Comparison of ENCODE assay signal across 10 mouse cellular contexts in the genomic region with DNA sequence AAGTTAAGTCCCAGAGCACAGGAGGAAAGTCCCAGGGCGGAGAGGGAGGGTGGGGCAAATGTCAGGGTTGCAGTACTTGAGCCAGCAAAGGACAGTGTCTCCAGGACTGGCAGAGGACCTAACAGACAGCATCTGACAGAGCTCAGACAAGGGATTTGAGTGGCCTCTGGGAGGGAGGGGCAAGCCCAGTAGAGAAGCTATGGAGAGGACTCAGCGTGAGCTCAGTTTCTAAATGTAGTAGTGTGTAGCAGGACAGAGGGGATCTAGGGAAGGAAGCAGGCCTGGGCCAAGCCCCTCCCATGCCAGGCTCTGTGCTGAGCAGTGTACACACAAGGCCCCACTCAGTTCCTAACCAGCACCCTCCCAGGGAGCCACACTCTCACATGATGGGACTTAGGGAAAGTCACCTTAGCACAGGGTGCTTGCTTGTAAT.
DNase-seq lines count a peak whose midpoint lies in the region; ATAC-seq and TF ChIP-seq lines count a peak whose summit lies in the region.
"Had no signal": no experiment of that assay in that cellular context is flagged by ENCODE, and none has a peak within 500 bp of the region (broad histone marks: within the 10 kb centered on the region; RNA-seq: fewer than 3 reads in every experiment).

No protein-coding gene starts in this region.

- H3K4me3 ChIP-seq in midbrain, embryonic 16.5 days (ENCODE audit: low read depth, low read length) = no peak overlapping the region
- no peak overlapping the region for H3K4me3 ChIP-seq in midbrain, postnatal 0 days (ENCODE audit: low read depth, low read length)
- H3K4me3 ChIP-seq in heart, adult 2 months = no peak overlapping the region
- no peak overlapping the region for H3K4me3 ChIP-seq in stomach, embryonic 15.5 days (replicated peaks)
- H3K4me3 ChIP-seq: midbrain, embryonic 12.5 days had no signal

- H3K9ac ChIP-seq in midbrain, embryonic 16.5 days (ENCODE audit: low read depth, low read length) = no peak overlapping the region
- no peak overlapping the region for H3K9ac ChIP-seq in midbrain, postnatal 0 days (replicated peaks; ENCODE audit: low read length, poor library complexity, severe bottlenecking)
- no peak overlapping the region for H3K9ac ChIP-seq in heart, adult 2 months (ENCODE audit: low read depth, low read length)
- H3K9ac ChIP-seq in stomach, embryonic 15.5 days = no peak overlapping the region
- H3K9ac ChIP-seq: midbrain, embryonic 12.5 days had no signal

- no peaks in the 10 kb centered on the region for H3K27me3 ChIP-seq in midbrain, embryonic 16.5 days (ENCODE audit: control insufficient read depth, insufficient read depth, low read depth, low read length)
- H3K27me3 ChIP-seq in midbrain, postnatal 0 days (ENCODE audit: insufficient read depth, low read length) = no peaks in the 10 kb centered on the region
- H3K27me3 ChIP-seq in heart, adult 2 months (ENCODE audit: control insufficient read depth, insufficient read depth, low read length) = no peaks in the 10 kb centered on the region
- no peaks in the 10 kb centered on the region for H3K27me3 ChIP-seq in stomach, embryonic 15.5 days (replicated peaks)
- H3K27me3 ChIP-seq: midbrain, embryonic 12.5 days had no signal

- DNase-seq in midbrain, postnatal 0 days (ENCODE audit: low spot score) = no peak
- DNase-seq in heart, adult 2 months = peak; percentile 43 to 77
- DNase-seq in kidney, postnatal 14 days = peak; percentile 12
- DNase-seq in layer of hippocampus, adult 9-10 months (ENCODE audit: low spot score) = no peak

- 78% methylated on average over 2 of the region's 2 CpGs for WGBS in midbrain, embryonic 16.5 days
- 63% methylated on average over 2 of the region's 2 CpGs for WGBS in midbrain, postnatal 0 days
- WGBS in heart, adult 2 months = 21% methylated on average over 2 of the region's 2 CpGs
- WGBS in stomach, embryonic 15.5 days = 53% methylated on average over 2 of the region's 2 CpGs

- no peaks in the 10 kb centered on the region for H3K79me2 ChIP-seq in heart, adult 2 months (replicated peaks; ENCODE audit: control insufficient read depth, insufficient read depth, low read length)

- H3K27ac ChIP-seq in midbrain, embryonic 16.5 days (ENCODE audit: low read length) = no peak overlapping the region
- no peak overlapping the region for H3K27ac ChIP-seq in midbrain, postnatal 0 days (ENCODE audit: low read depth, low read length)
- peak overlapping the region; percentile 57 for H3K27ac ChIP-seq in heart, adult 2 months
- H3K27ac ChIP-seq in stomach, embryonic 15.5 days = no peak overlapping the region
- H3K27ac ChIP-seq: midbrain, embryonic 12.5 days had no signal

- no peak overlapping the region for H3K4me2 ChIP-seq in midbrain, embryonic 16.5 days (ENCODE audit: low read length)
- H3K4me2 ChIP-seq in midbrain, postnatal 0 days (ENCODE audit: low read depth, low read length, poor library complexity, severe bottlenecking) = no peak overlapping the region
- no peak overlapping the region for H3K4me2 ChIP-seq in stomach, embryonic 15.5 days
- H3K4me2 ChIP-seq: midbrain, embryonic 12.5 days had no signal

- ATAC-seq in midbrain, embryonic 16.5 days = 0 out of 2 replicates have a peak, but pooled peaks have one; percentile 51
- ATAC-seq in midbrain, postnatal 0 days (ENCODE audit: low FRiP score) = no peak
- peak; percentile 56; the same call in 1 of the 2 replicates for ATAC-seq in stomach, embryonic 15.5 days (ENCODE audit: insufficient read depth, low FRiP score, low read depth)
- no peak for ATAC-seq in activated CD4-positive, CD25-positive, alpha-beta regulatory T cell, adult 4 months
- no peak for ATAC-seq in megakaryocyte, adult 5-6 weeks (ENCODE audit: poor library complexity, severe bottlenecking)
- ATAC-seq: forebrain, embryonic 16.5 days had no signal

- no peaks in the 10 kb centered on the region for H3K9me3 ChIP-seq in midbrain, embryonic 16.5 days (replicated peaks; ENCODE audit: control insufficient read depth, low read length, poor library complexity, severe bottlenecking)
- H3K9me3 ChIP-seq in midbrain, postnatal 0 days (ENCODE audit: low read length) = no peaks in the 10 kb centered on the region
- no peaks in the 10 kb centered on the region for H3K9me3 ChIP-seq in stomach, embryonic 15.5 days
- H3K9me3 ChIP-seq: midbrain, embryonic 12.5 days had no signal

- H3K4me1 ChIP-seq in midbrain, embryonic 16.5 days (ENCODE audit: control insufficient read depth, insufficient read depth, low read length) = 0 out of 2 replicates have a peak, but pooled peaks cover 6% of the 10 kb centered on the region
- H3K4me1 ChIP-seq in midbrain, postnatal 0 days (ENCODE audit: insufficient read depth, low read length) = no peaks in the 10 kb centered on the region
- H3K4me1 ChIP-seq in heart, adult 2 months (ENCODE audit: control insufficient read depth, insufficient read depth, low read length) = peaks cover 11% of the 10 kb centered on the region
- 0 out of 2 replicates have a peak, but pooled peaks cover 8% of the 10 kb centered on the region for H3K4me1 ChIP-seq in stomach, embryonic 15.5 days
- H3K4me1 ChIP-seq: midbrain, embryonic 12.5 days had no signal

- TF ChIP-seq EP300 in heart, adult 2 months (IDR thresholded peaks at IDR 0.05; ENCODE audit: insufficient read depth, low read depth, low read length) = 0 out of 2 replicates have a peak, but pooled peaks have one; percentile 14

- no peak for TF ChIP-seq POLR2A in heart, adult 2 months (IDR thresholded peaks at IDR 0.05; ENCODE audit: insufficient read depth, low read depth, low read length)

- TF ChIP-seq CTCF in midbrain, postnatal 0 days (IDR thresholded peaks at IDR 0.05) = no peak
- TF ChIP-seq CTCF in heart, adult 2 months (IDR thresholded peaks at IDR 0.05) = no peak

- no peaks in the 10 kb centered on the region for H3K36me3 ChIP-seq in midbrain, embryonic 16.5 days (ENCODE audit: control insufficient read depth, insufficient read depth, low read length)
- no peaks in the 10 kb centered on the region for H3K36me3 ChIP-seq in midbrain, postnatal 0 days (ENCODE audit: insufficient read depth, low read length)
- H3K36me3 ChIP-seq in heart, adult 2 months (ENCODE audit: control insufficient read depth, insufficient read depth, low read length) = no peaks in the 10 kb centered on the region
- H3K36me3 ChIP-seq in stomach, embryonic 15.5 days = no peaks in the 10 kb centered on the region
- H3K36me3 ChIP-seq: midbrain, embryonic 12.5 days had no signal

- intact Hi-C loops in heart, adult 2 months (cut with DNase I) = no loop called here

Comparison
In these comparisons a context has a peak if more than half of its experiments do, and no peak if none do; other contexts are left out.
1. ATAC-seq: peak in midbrain, embryonic 16.5 days (single experiment) and stomach, embryonic 15.5 days (single experiment); none in midbrain, postnatal 0 days (single experiment), activated CD4-positive, CD25-positive, alpha-beta regulatory T cell, adult 4 months (single experiment) and megakaryocyte, adult 5-6 weeks (single experiment).
2. DNase-seq: peak in heart, adult 2 months (2 of 2) and kidney, postnatal 14 days (single experiment); none in midbrain, postnatal 0 days (single experiment) and layer of hippocampus, adult 9-10 months (single experiment).